Mouse (Mus musculus) layer of hippocampus, adult 2 months (tissue): ENCODE measurements at regions not wholly inside any gene's neighbourhood (a gene's known extent, or its start where the extent isn't known, plus 50 kb on each side); places are given as distances from the start of the nearest gene placed in this dataset.

Experiments
- DNase-seq, 2 experiments: peaks; one replicate each; pipeline ENCODE4 v3.0.0; 2022; ENCODE audit warnings: low spot score in 2 of 2
- H3K27ac ChIP-seq: fragments of 200-600 bp; 2 replicates; pipeline ENCODE4 v1.8.1; 2022
- H3K4me3 ChIP-seq: fragments of 200-600 bp; 2 replicates; pipeline ENCODE4 v1.8.1; 2022; ENCODE audit warnings: mild to moderate bottlenecking
- CTCF ChIP-seq: fragments of 200-600 bp; conservative IDR thresholded peaks from 2 replicates; pipeline ENCODE4 v1.8.1; 2022; ENCODE audit warnings: antibody characterized with exemption, mild to moderate bottlenecking, moderate library complexity

GRCm38 (mm10) chr1:69437042-69437441 is 250.0 kb downstream of the Ikzf2 start:
- peak; percentile 63 to 82 for DNase-seq
- Histone ChIP-seq H3K27ac (no peak overlapping the region), H3K4me3 (no peak overlapping the region)
- no peak for TF ChIP-seq CTCF

GRCm38 (mm10) chr1:69433655-69434357 is 253.2 kb downstream of the Ikzf2 start:
- H3K27ac ChIP-seq, result no peak overlapping the region
- DNase-seq, result no peak
- TF ChIP-seq CTCF, result no peak
- H3K4me3 ChIP-seq, result no peak overlapping the region

- no peak for TF ChIP-seq CTCF
- DNase-seq, result no peak
- Histone ChIP-seq H3K4me3 (no peak overlapping the region), H3K27ac (no peak overlapping the region)
These were observed 256.2 kb downstream of the Ikzf2 start for GRCm38 (mm10) chr1:69430683-69431407.

GRCm38 (mm10) chr1:69429632-69430031 is 257.4 kb downstream of the Ikzf2 start:
- H3K4me3 ChIP-seq, result no peak overlapping the region
- DNase-seq, result peak in 1 of 2 experiments; percentile 14
- no peak overlapping the region for H3K27ac ChIP-seq
- TF ChIP-seq CTCF, result no peak

GRCm38 (mm10) chr1:69397676-69398075 is 289.4 kb downstream of the Ikzf2 start:
- Histone ChIP-seq H3K27ac (no peak overlapping the region), H3K4me3 (no peak overlapping the region)
- DNase-seq, result no peak
- TF ChIP-seq CTCF, result no peak

GRCm38 (mm10) chr1:69382374-69382773 is 274.5 kb upstream of the Erbb4 start:
- no peak overlapping the region for H3K27ac ChIP-seq
- no peak overlapping the region for H3K4me3 ChIP-seq
- DNase-seq, result no peak
- TF ChIP-seq CTCF, result no peak

GRCm38 (mm10) chr1:69379741-69380140 is 271.9 kb upstream of the Erbb4 start:
- Histone ChIP-seq H3K27ac (no peak overlapping the region), H3K4me3 (no peak overlapping the region)
- no peak for TF ChIP-seq CTCF
- no peak for DNase-seq

- Histone ChIP-seq H3K27ac (no peak overlapping the region), H3K4me3 (no peak overlapping the region)
- DNase-seq, result no peak
- TF ChIP-seq CTCF, result no peak
These were observed 269.3 kb upstream of the Erbb4 start for GRCm38 (mm10) chr1:69376923-69377706.

- no peak overlapping the region for H3K27ac ChIP-seq
- DNase-seq, result no peak
- H3K4me3 ChIP-seq, result no peak overlapping the region
- TF ChIP-seq CTCF, result no peak
These were observed 267.4 kb upstream of the Erbb4 start for GRCm38 (mm10) chr1:69375246-69375645.

- H3K27ac ChIP-seq, result no peak overlapping the region
- DNase-seq, result no peak
- H3K4me3 ChIP-seq, result no peak overlapping the region
- no peak for TF ChIP-seq CTCF
These were observed 262.2 kb upstream of the Erbb4 start for GRCm38 (mm10) chr1:69370078-69370477.

GRCm38 (mm10) chr1:69367531-69367930 is 259.7 kb upstream of the Erbb4 start:
- peak; percentile 2 to 13 for DNase-seq
- Histone ChIP-seq H3K4me3 (no peak overlapping the region), H3K27ac (no peak overlapping the region)
- no peak for TF ChIP-seq CTCF

GRCm38 (mm10) chr1:69364069-69364468 is 256.2 kb upstream of the Erbb4 start:
- Histone ChIP-seq H3K4me3 (no peak overlapping the region), H3K27ac (no peak overlapping the region)
- no peak for DNase-seq
- no peak for TF ChIP-seq CTCF

GRCm38 (mm10) chr1:69357548-69357947 is 249.7 kb upstream of the Erbb4 start:
- Histone ChIP-seq H3K27ac (no peak overlapping the region), H3K4me3 (no peak overlapping the region)
- no peak for DNase-seq
- TF ChIP-seq CTCF, result no peak
